Mouse (Mus musculus) neural tube, embryonic 14.5 days (tissue): ENCODE results near the gene Dock7. TPM values are rescaled to one million over a fixed set of nuclear protein-coding genes. Genes with fewer than 3 reads are reported as not detected.

Experiments used
- ATAC-seq: fragments of 200-750 bp; cut with Nextera tagmentation; 2 replicates; pipeline ENCODE4 v1.8.0; 2017; ENCODE audit warnings: low read depth, mild to moderate bottlenecking, moderate TSS enrichment, moderate library complexity
- H3K27ac ChIP-seq: fragments of 300-500 bp; sonication (generic); 2 replicates; pipeline ENCODE4 v1.5.1; 2014; ENCODE audit warnings: low read depth, mild to moderate bottlenecking, control low read depth, low read length, moderate library complexity, mixed read lengths
- H3K27me3 ChIP-seq: fragments of 300-500 bp; sonication (generic); 2 replicates; pipeline ENCODE4 v1.6.1; 2014; ENCODE audit warnings: low read length; ENCODE audit not compliant: control insufficient read depth, insufficient read depth
- H3K36me3 ChIP-seq: fragments of 300-500 bp; sonication (generic); 2 replicates; pipeline ENCODE4 v1.6.1; 2014; ENCODE audit warnings: low read length, mixed read lengths; ENCODE audit not compliant: control insufficient read depth, insufficient read depth
- H3K4me1 ChIP-seq: fragments of 300-500 bp; sonication (generic); 2 replicates; pipeline ENCODE4 v1.6.1; 2014; ENCODE audit warnings: low read length; ENCODE audit not compliant: control insufficient read depth, insufficient read depth
- H3K4me2 ChIP-seq: fragments of 300-500 bp; sonication (generic); 2 replicates; pipeline ENCODE4 v1.6.1; 2014; ENCODE audit warnings: mild to moderate bottlenecking, low read depth, low read length, control low read depth
- H3K4me3 ChIP-seq: fragments of 300-500 bp; sonication (generic); 2 replicates; pipeline ENCODE4 v1.5.1; 2014; ENCODE audit warnings: low read depth, low read length, control low read depth, mixed read lengths
- H3K9ac ChIP-seq: fragments of 300-500 bp; sonication (generic); replicated peaks from 2 replicates; pipeline ENCODE4 v1.6.1; 2014; ENCODE audit warnings: low read depth, mild to moderate bottlenecking, control low read depth, low read length, mixed read lengths
- H3K9me3 ChIP-seq: fragments of 300-500 bp; sonication (generic); 2 replicates; pipeline ENCODE4 v1.6.1; 2016; ENCODE audit warnings: low read length; ENCODE audit not compliant: control insufficient read depth
- WGBS: fragments of 180-500 bp; shearing (Covaris S2); extraction: QIAGEN DNeasy Blood & Tissue Kit; methylation state at CpG from one replicate; pipeline ENCODE4 v1.1.7; 2014; 5-methylcytosine and 5-hydroxymethylcytosine counted together
- polyA plus RNA-seq: library from polyadenylated mRNA; unstranded; fragments of >200 nt; fragmentation: Nextera tagmentation; extraction: Ambion mirVana; gene quantifications from 2 replicates; pipeline ENCODE4 v1.2.1, GENCODE M21; 2014

The Dock7 gene
- polyA plus RNA-seq, 1 experiment from 2014 or later: 97.1 TPM

- Histone ChIP-seq H3K4me1 (peaks cover 15% of the 10 kb centered on the region), H3K27me3 (no peaks in the 10 kb centered on the region), H3K4me2 (peak overlapping the region; percentile 95), H3K4me3 (peak overlapping the region; percentile 82), H3K9me3 (no peaks in the 10 kb centered on the region), H3K9ac (peak overlapping the region; percentile 85), H3K27ac (peak overlapping the region; percentile 98), H3K36me3 (no peaks in the 10 kb centered on the region)
- ATAC-seq: peak; percentile 96
- under 1% methylated on average over 53 of the region's 53 CpGs for WGBS
Measured at GRCm38 (mm10) chr4:98922643-98923567, 197.8 kb downstream of the Dock7 start.

GRCm38 (mm10) chr4:98922061-98922642 lies 198.6 kb downstream of the Dock7 start:
- H3K4me2 ChIP-seq: peak overlapping the region; percentile 95
- peak; percentile 9 for ATAC-seq
- H3K4me3 ChIP-seq: peak overlapping the region; percentile 82
- no peaks in the 10 kb centered on the region for H3K27me3 ChIP-seq
- H3K9ac ChIP-seq: peak overlapping the region; percentile 85
- H3K36me3 ChIP-seq: no peaks in the 10 kb centered on the region
- no peaks in the 10 kb centered on the region for H3K9me3 ChIP-seq
- peaks cover 15% of the 10 kb centered on the region for H3K4me1 ChIP-seq
- WGBS: 15% methylated on average over 18 of the region's 18 CpGs
- H3K27ac ChIP-seq: peak overlapping the region; percentile 98

GRCm38 (mm10) chr4:98920896-98921295 lies 199.8 kb downstream of the Dock7 start:
- Histone ChIP-seq H3K27me3 (no peaks in the 10 kb centered on the region), H3K36me3 (no peaks in the 10 kb centered on the region), H3K9ac (no peak overlapping the region), H3K4me3 (no peak overlapping the region), H3K9me3 (no peaks in the 10 kb centered on the region), H3K27ac (no peak overlapping the region), H3K4me2 (no peak overlapping the region), H3K4me1 (peaks cover 15% of the 10 kb centered on the region)
- 96% methylated on average over 4 of the region's 4 CpGs for WGBS
- no peak for ATAC-seq

- no peak for ATAC-seq
Measured at GRCm38 (mm10) chr4:98918204-98918603, 202.5 kb downstream of the Dock7 start.

GRCm38 (mm10) chr4:98917724-98918123 lies 203.0 kb downstream of the Dock7 start:
- Histone ChIP-seq H3K27me3 (no peaks in the 10 kb centered on the region), H3K27ac (no peak overlapping the region), H3K36me3 (no peaks in the 10 kb centered on the region), H3K9ac (no peak overlapping the region), H3K4me3 (no peak overlapping the region), H3K4me1 (0 out of 2 replicates have a peak, but pooled peaks cover 3% of the 10 kb centered on the region), H3K9me3 (no peaks in the 10 kb centered on the region), H3K4me2 (no peak overlapping the region)
- WGBS: 50% methylated on average over 2 of the region's 2 CpGs
- ATAC-seq: no peak

More at GRCm38 (mm10) chr4:98918204-98918603, 202.5 kb downstream of the Dock7 start:
- no peaks in the 10 kb centered on the region for H3K36me3 ChIP-seq
- no peaks in the 10 kb centered on the region for H3K9me3 ChIP-seq
- no peaks in the 10 kb centered on the region for H3K27me3 ChIP-seq
- H3K4me2 ChIP-seq: no peak overlapping the region
- 92% methylated on average over 1 of the region's 1 CpGs for WGBS
- H3K9ac ChIP-seq: no peak overlapping the region
- 0 out of 2 replicates have a peak, but pooled peaks cover 3% of the 10 kb centered on the region for H3K4me1 ChIP-seq
- no peak overlapping the region for H3K27ac ChIP-seq
- H3K4me3 ChIP-seq: no peak overlapping the region

DNA sequence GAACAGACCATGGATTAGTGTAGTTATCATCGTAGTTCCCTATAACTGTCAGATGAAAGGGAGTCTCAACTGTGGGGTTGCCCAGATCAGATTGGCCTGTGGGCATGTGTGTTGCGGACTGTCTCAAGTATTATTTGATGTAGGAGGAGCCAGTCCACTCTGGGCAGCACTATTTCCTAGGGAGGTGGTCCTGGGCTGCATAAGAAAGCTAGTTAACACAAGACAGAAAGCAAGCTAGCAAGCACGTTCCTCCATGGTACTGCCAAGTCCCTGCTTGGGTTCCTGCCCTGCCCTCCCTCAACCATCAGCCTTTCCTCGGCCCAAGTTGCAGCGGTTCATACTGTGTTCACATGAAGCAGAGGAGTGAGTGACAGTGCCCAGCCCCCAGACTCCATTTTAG lies 210.5 kb downstream of the Dock7 start:
- H3K36me3 ChIP-seq: no peaks in the 10 kb centered on the region
- no peak overlapping the region for H3K4me3 ChIP-seq
- no peak overlapping the region for H3K27ac ChIP-seq
- ATAC-seq: no peak
- no peaks in the 10 kb centered on the region for H3K4me1 ChIP-seq
- WGBS: 88% methylated on average over 5 of the region's 5 CpGs
- H3K4me2 ChIP-seq: no peak overlapping the region
- no peaks in the 10 kb centered on the region for H3K9me3 ChIP-seq
- H3K9ac ChIP-seq: no peak overlapping the region
- H3K27me3 ChIP-seq: no peaks in the 10 kb centered on the region

GRCm38 (mm10) chr4:98887148-98887547 lies 233.6 kb downstream of the Dock7 start:
- Histone ChIP-seq H3K36me3 (no peaks in the 10 kb centered on the region), H3K4me1 (no peaks in the 10 kb centered on the region), H3K27me3 (no peaks in the 10 kb centered on the region), H3K9me3 (no peaks in the 10 kb centered on the region), H3K4me3 (no peak overlapping the region), H3K27ac (no peak overlapping the region), H3K4me2 (no peak overlapping the region), H3K9ac (no peak overlapping the region)
- WGBS: 29% methylated on average over 10 of the region's 10 CpGs
- ATAC-seq: peak; percentile 87
